Mouse (Mus musculus): ENCODE results near the gene Pbx1. TPM values are rescaled to one million over a fixed set of nuclear protein-coding genes. Genes with fewer than 3 reads are reported as not detected.
A peak's percentile ranks its signal among the peaks of the same experiment; 100 is the strongest.

The Pbx1 gene
- polyA plus RNA-seq, 1 experiment from 2014 or later = 23.2 TPM

DNA sequence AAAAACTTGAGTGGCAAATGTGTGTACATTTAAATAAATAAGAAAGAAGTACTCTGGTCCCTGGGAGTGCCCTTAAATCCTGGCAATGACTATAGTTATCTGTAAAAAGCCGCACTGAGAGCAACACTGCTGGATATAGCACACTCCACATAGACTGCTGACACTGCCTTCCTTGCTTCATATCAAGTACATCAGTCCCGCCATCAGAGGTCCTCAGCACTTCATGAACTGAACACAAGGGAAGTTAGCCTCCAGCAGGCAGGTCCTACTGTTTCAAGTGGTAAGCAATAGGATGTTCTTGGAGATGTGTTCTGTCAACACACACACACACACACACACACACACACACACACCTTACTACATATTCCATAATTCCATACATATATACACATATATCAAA, 339.0 kb downstream of the Pbx1 start:
- ATAC-seq (ENCODE audit: low FRiP score, low TSS enrichment) (peak; percentile 54; the same call in 1 of the 2 replicates), DNase-seq (ENCODE audit: low spot score) (peak; percentile 26)
- no peak overlapping the region for H3K27ac ChIP-seq (replicated peaks)
- no peak for TF ChIP-seq EP300 (optimal IDR thresholded peaks at IDR 0.05)
- peak; percentile 74 for TF ChIP-seq CTCF (IDR thresholded peaks at IDR 0.05; ENCODE audit: low read depth)
- H3K9ac ChIP-seq (ENCODE audit: low read length) = no peak overlapping the region
- WGBS = 62% methylated on average over 2 of the region's 2 CpGs
- no peaks in the 10 kb centered on the region for H3K36me3 ChIP-seq (ENCODE audit: control insufficient read depth, insufficient read depth, low read length)
- no peak overlapping the region for H3K4me3 ChIP-seq (ENCODE audit: low read depth, low read length)
- H3K9me3 ChIP-seq (ENCODE audit: control insufficient read depth, low read length) = no peaks in the 10 kb centered on the region
- H3K4me2 ChIP-seq (replicated peaks; ENCODE audit: low read depth) = no peak overlapping the region
- H3K27me3 ChIP-seq (ENCODE audit: control insufficient read depth, insufficient read depth, low read length) = no peaks in the 10 kb centered on the region
- no peaks in the 10 kb centered on the region for H3K4me1 ChIP-seq (replicated peaks; ENCODE audit: control insufficient read depth, insufficient read depth)

DNA sequence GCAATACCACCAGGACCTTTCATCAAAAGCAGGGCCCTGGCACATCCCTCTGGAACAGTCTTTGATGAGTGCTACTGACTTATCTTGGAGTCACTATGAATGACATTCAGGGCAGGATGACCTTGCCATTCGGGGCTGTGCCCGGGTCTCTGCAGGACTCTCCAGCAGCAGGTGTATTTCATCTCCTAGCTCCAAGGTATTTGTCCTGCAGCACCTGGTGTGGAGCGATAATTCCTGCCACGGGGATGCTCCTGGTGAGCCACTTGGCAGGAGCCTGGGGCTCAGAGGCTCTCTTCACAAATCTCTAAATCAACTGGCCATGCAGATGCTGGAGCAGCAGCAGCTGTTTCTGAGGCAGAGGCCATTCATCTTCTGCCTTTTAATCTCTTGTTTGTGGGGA, 340.4 kb downstream of the Pbx1 start:
- no peak overlapping the region for H3K4me3 ChIP-seq (ENCODE audit: low read depth, low read length)
- no peak overlapping the region for H3K27ac ChIP-seq (replicated peaks)
- H3K27me3 ChIP-seq (ENCODE audit: control insufficient read depth, insufficient read depth, low read length) = no peaks in the 10 kb centered on the region
- ATAC-seq (ENCODE audit: low FRiP score, low TSS enrichment) (no peak), DNase-seq (ENCODE audit: low spot score) (no peak)
- H3K4me1 ChIP-seq (replicated peaks; ENCODE audit: control insufficient read depth, insufficient read depth) = no peaks in the 10 kb centered on the region
- no peaks in the 10 kb centered on the region for H3K9me3 ChIP-seq (ENCODE audit: control insufficient read depth, low read length)
- TF ChIP-seq CTCF (IDR thresholded peaks at IDR 0.05; ENCODE audit: low read depth) (no peak), EP300 (optimal IDR thresholded peaks at IDR 0.05) (no peak)
- no peaks in the 10 kb centered on the region for H3K36me3 ChIP-seq (ENCODE audit: control insufficient read depth, insufficient read depth, low read length)
- H3K9ac ChIP-seq (ENCODE audit: low read length) = no peak overlapping the region
- no peak overlapping the region for H3K4me2 ChIP-seq (replicated peaks; ENCODE audit: low read depth)
- 47% methylated on average over 4 of the region's 4 CpGs for WGBS

DNA sequence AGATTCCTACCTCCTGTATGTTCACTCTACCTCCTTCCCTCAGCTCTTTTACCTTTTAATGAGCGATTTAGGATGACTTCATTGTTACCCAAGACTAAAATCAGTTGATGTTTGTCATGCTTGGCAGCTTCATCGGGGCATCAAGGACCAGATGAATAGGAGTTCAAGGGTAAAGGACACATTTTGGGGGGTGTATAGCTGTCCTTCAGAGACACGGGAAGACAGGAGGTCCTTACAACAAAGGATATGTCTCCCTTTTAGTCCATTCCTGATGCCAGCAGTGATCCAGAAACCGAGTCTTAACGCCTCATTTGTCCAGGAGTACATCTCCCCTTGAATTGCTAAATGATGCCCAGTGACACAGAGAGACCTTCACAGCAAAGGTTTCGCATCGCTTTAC, 343.4 kb downstream of the Pbx1 start:
- Histone ChIP-seq H3K4me1 (replicated peaks; ENCODE audit: control insufficient read depth, insufficient read depth) (no peaks in the 10 kb centered on the region), H3K4me2 (replicated peaks; ENCODE audit: low read depth) (no peak overlapping the region), H3K27me3 (ENCODE audit: control insufficient read depth, insufficient read depth, low read length) (no peaks in the 10 kb centered on the region), H3K4me3 (ENCODE audit: low read depth, low read length) (no peak overlapping the region), H3K9ac (ENCODE audit: low read length) (no peak overlapping the region), H3K36me3 (ENCODE audit: control insufficient read depth, insufficient read depth, low read length) (no peaks in the 10 kb centered on the region), H3K27ac (replicated peaks) (no peak overlapping the region), H3K9me3 (ENCODE audit: control insufficient read depth, low read length) (no peaks in the 10 kb centered on the region)
- 84% methylated on average over 7 of the region's 7 CpGs for WGBS
- no peak for DNase-seq (ENCODE audit: low spot score)
- ATAC-seq (ENCODE audit: low FRiP score, low TSS enrichment) = no peak
- TF ChIP-seq EP300 (optimal IDR thresholded peaks at IDR 0.05) = no peak
- no peak for TF ChIP-seq CTCF (IDR thresholded peaks at IDR 0.05; ENCODE audit: low read depth)

DNA sequence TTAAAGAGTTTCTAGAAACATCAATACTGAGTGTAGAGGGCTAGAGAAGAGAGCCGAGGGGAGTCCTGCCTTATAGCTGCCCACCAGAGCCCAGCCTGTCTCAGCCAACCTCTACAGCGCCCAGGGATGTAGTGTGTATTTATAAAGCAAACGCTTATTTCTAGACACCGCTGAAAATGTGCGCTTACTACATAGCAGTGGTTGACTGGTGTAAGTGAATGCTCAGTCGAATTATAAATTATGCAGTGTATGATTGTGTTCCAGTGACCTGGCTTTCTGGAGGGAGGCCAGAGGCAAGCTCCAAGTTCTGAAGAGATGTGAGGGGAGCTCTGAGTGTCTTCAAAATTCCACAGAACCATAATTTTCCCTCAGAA, 352.7 kb downstream of the Pbx1 start:
- no peak overlapping the region for H3K4me2 ChIP-seq (replicated peaks; ENCODE audit: low read depth)
- TF ChIP-seq EP300 (optimal IDR thresholded peaks at IDR 0.05) = no peak
- no peak for TF ChIP-seq CTCF (IDR thresholded peaks at IDR 0.05; ENCODE audit: low read depth)
- no peaks in the 10 kb centered on the region for H3K27me3 ChIP-seq (ENCODE audit: control insufficient read depth, insufficient read depth, low read length)
- H3K4me1 ChIP-seq (replicated peaks; ENCODE audit: control insufficient read depth, insufficient read depth) = no peaks in the 10 kb centered on the region
- 70% methylated on average over 6 of the region's 6 CpGs for WGBS
- H3K36me3 ChIP-seq (ENCODE audit: control insufficient read depth, insufficient read depth, low read length) = no peaks in the 10 kb centered on the region
- no peaks in the 10 kb centered on the region for H3K9me3 ChIP-seq (ENCODE audit: control insufficient read depth, low read length)
- H3K27ac ChIP-seq (replicated peaks) = no peak overlapping the region
- H3K4me3 ChIP-seq (ENCODE audit: low read depth, low read length) = no peak overlapping the region
- H3K9ac ChIP-seq (ENCODE audit: low read length) = no peak overlapping the region
- DNase-seq (ENCODE audit: low spot score) (no peak), ATAC-seq (ENCODE audit: low FRiP score, low TSS enrichment) (no peak)

DNA sequence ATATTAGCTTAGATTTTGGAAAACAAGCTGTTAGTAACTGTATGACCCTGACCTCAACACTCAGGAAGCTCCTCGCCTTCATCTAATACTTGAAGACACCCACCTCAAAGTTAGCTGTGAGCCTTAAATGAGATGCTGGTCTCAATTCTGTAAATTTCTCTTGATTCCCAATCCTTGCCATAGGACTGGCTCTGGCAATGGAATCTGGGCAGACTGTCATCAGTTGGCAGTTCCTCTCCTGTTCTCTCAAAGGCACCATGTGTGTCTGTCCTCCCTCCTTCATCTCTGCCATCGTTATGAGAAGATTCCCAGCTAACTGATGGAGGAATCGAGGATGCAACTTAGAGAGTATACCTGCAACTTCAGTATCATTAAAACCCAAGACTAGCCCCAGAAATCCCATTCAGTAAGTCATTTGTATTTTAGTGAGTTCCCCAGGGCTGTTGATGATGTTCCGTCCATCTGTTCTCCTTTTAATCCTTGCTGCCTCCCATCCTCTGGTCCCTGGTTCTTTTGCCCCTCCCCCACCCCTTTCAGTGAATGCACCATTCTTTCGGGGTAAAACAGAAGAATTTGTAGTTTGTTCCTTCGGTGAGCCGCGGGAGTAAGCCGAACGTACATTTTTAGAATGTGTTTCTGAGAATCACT, 353.2 kb downstream of the Pbx1 start:
- Histone ChIP-seq H3K9ac (ENCODE audit: low read length) (no peak overlapping the region), H3K4me3 (ENCODE audit: low read depth, low read length) (no peak overlapping the region), H3K4me2 (replicated peaks; ENCODE audit: low read depth) (no peak overlapping the region), H3K27me3 (ENCODE audit: control insufficient read depth, insufficient read depth, low read length) (no peaks in the 10 kb centered on the region), H3K4me1 (replicated peaks; ENCODE audit: control insufficient read depth, insufficient read depth) (no peaks in the 10 kb centered on the region), H3K36me3 (ENCODE audit: control insufficient read depth, insufficient read depth, low read length) (no peaks in the 10 kb centered on the region), H3K27ac (replicated peaks) (no peak overlapping the region), H3K9me3 (ENCODE audit: control insufficient read depth, low read length) (no peaks in the 10 kb centered on the region)
- ATAC-seq (ENCODE audit: low FRiP score, low TSS enrichment) (no peak), DNase-seq (ENCODE audit: low spot score) (no peak)
- TF ChIP-seq CTCF (IDR thresholded peaks at IDR 0.05; ENCODE audit: low read depth) = no peak
- TF ChIP-seq EP300 (optimal IDR thresholded peaks at IDR 0.05) = no peak
- 86% methylated on average over 10 of the region's 10 CpGs for WGBS

DNA sequence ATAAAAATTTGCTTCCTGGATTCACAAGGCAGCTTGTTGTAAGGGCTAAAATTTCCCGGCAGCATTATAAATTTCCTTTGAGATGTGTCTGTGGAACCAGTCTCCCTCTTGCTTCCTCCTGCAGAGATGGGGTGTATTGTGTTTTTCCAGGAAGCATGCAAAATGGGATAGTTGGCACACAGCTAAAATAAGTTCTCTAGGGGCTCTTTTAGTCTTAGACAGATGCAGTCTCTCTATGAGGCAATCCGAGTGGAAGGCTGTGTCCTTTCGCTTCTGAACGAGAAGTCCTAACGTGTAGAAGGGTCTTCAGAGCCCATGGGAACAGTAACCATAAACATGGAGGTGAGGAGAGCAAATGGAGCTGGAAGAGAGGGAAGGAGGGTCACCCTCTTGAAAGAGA, 360.1 kb downstream of the Pbx1 start:
- H3K27ac ChIP-seq (replicated peaks) = no peak overlapping the region

More for the DNA sequence above, 360.1 kb downstream of the Pbx1 start:
- H3K4me3 ChIP-seq (ENCODE audit: low read depth, low read length) = no peak overlapping the region
- no peaks in the 10 kb centered on the region for H3K36me3 ChIP-seq (ENCODE audit: control insufficient read depth, insufficient read depth, low read length)
- no peaks in the 10 kb centered on the region for H3K27me3 ChIP-seq (ENCODE audit: control insufficient read depth, insufficient read depth, low read length)
- TF ChIP-seq CTCF (IDR thresholded peaks at IDR 0.05; ENCODE audit: low read depth) = no peak
- TF ChIP-seq EP300 (optimal IDR thresholded peaks at IDR 0.05) = no peak
- 0 out of 2 replicates have a peak, but pooled peaks cover 3% of the 10 kb centered on the region for H3K4me1 ChIP-seq (replicated peaks; ENCODE audit: control insufficient read depth, insufficient read depth)
- H3K4me2 ChIP-seq (replicated peaks; ENCODE audit: low read depth) = no peak overlapping the region
- H3K9ac ChIP-seq (ENCODE audit: low read length) = no peak overlapping the region
- DNase-seq (ENCODE audit: low spot score) (no peak), ATAC-seq (ENCODE audit: low FRiP score, low TSS enrichment) (no peak)
- WGBS = 61% methylated on average over 5 of the region's 5 CpGs
- H3K9me3 ChIP-seq (ENCODE audit: control insufficient read depth, low read length) = no peaks in the 10 kb centered on the region
